Mouse (Mus musculus) G1E (cell line): ENCODE data around the gene Lama1. TPM values are rescaled to one million over a fixed set of nuclear protein-coding genes. Genes with fewer than 3 reads are reported as not detected.

Experiments
- ATAC-seq: 2 replicates; pipeline ENCODE4 v1.8.0; 2016; ENCODE audit warnings: mild to moderate bottlenecking; ENCODE audit not compliant: insufficient number of reproducible peaks, poor library complexity, low FRiP score, severe bottlenecking; ENCODE audit errors: extremely low read depth
- DNase-seq: peaks from one replicate; pipeline ENCODE4 v3.0.0; 2012; ENCODE audit warnings: low spot score
- H3K27me3 ChIP-seq: 2 replicates; pipeline ENCODE4 v1.6.1; 2012; ENCODE audit warnings: mild to moderate bottlenecking, low read length, inconsistent platforms; ENCODE audit not compliant: insufficient read depth
- H3K36me3 ChIP-seq: replicated peaks from 2 replicates; pipeline ENCODE3; 2012; ENCODE audit warnings: mild to moderate bottlenecking, inconsistent platforms
- H3K4me1 ChIP-seq: 2 replicates; pipeline ENCODE4 v1.6.1; 2012; ENCODE audit warnings: low read depth, low read length, inconsistent platforms, mixed read lengths; ENCODE audit not compliant: insufficient read depth
- H3K4me3 ChIP-seq: 2 replicates; pipeline ENCODE4 v1.5.1; 2012; ENCODE audit warnings: low read depth, mild to moderate bottlenecking, inconsistent platforms, low read length, moderate library complexity, mixed read lengths
- H3K9me3 ChIP-seq: replicated peaks from 2 replicates; pipeline ENCODE4 v1.6.1; 2012; ENCODE audit warnings: inconsistent platforms
- CTCF ChIP-seq: IDR thresholded peaks from 2 replicates; pipeline ENCODE4 v1.5.1; 2012; ENCODE audit warnings: low read depth, low read length, inconsistent platforms, mixed read lengths
- GATA1 ChIP-seq: IDR thresholded peaks from 2 replicates; pipeline ENCODE4 v1.6.1; 2012; ENCODE audit warnings: borderline replicate concordance, low read length, inconsistent platforms, mixed read lengths
- GATA2 ChIP-seq: IDR thresholded peaks from 2 replicates; pipeline ENCODE4 v1.6.1; 2012; ENCODE audit warnings: low read depth, low read length, inconsistent platforms, borderline replicate concordance
- POLR2AphosphoS5 ChIP-seq: IDR thresholded peaks from 2 replicates; pipeline ENCODE4 v1.6.1; 2012; ENCODE audit warnings: low read depth, low read length, inconsistent platforms; ENCODE audit not compliant: insufficient replicate concordance
- TAL1 ChIP-seq: conservative IDR thresholded peaks from 2 replicates; pipeline ENCODE4 v1.6.1; 2012; ENCODE audit warnings: low read depth, low read length, inconsistent platforms, mixed read lengths
- polyA plus RNA-seq: library from polyadenylated mRNA; stranded (reverse); fragments of >175 nt; gene quantifications from 2 replicates; pipeline ENCODE4 v1.2.3, GENCODE M21; 2012
- total RNA-seq, 2 experiments: library from RNA; stranded (forward) in 1 of 2; stranded (reverse) in 1 of 2; fragments of 200-1000 nt in 1 of 2; fragments of >200 nt in 1 of 2; fragmentation: Nextera tagmentation in 1 of 2; gene quantifications; 2 replicates each; pipeline ENCODE4 v1.2.3; 2014 to 2017

The Lama1 gene
- total RNA-seq (2014; fragmentation: Nextera tagmentation), result not detected in 2 replicates
- under 0.01 and 0.05 TPM in 2 replicates for total RNA-seq (2017)
- polyA plus RNA-seq, result not detected in 2 replicates

DNA sequence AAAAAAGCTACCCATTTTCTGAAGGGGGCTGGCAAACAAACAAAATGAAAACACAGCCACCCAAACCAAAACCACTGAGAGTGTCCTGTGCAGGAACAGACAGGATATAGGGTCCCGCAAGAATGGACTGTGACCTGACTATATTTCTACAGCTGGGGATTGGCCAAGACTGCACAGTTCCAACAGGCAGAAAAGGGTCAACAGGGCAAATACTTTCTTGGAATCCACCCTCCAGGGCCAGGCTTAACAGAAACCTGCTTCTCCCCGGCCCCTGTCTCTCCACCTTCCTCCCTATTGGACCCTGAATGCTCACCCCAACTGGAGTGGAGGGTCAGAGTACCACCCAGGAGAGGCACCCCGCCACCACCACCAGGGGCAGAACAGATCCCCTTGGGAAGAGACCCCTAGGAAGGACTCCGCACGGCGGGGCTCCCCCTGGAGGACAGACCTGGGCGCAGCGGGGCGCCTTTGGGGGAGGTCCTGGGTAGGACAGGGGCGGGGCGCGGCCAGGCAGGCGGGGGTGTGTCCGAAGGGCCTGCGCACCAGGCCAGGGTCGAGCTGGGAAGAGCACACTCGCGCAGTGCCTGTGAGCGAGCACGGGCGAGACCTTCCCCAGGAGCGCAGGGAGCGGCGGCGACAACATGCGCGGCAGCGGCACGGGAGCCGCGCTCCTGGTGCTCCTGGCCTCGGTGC lies at the start of gene Lama1:
Lama1 (plus strand) TSS at position 566 of the 693 bp plus-strand sequence.
- Histone ChIP-seq H3K4me3 (no peak within 1 kb of the TSS; the same call in 1 of the 2 replicates), H3K9me3 (peaks cover 54% of the 10 kb centered on the region), H3K36me3 (no peaks in the 10 kb centered on the region), H3K27me3 (no peaks in the 10 kb centered on the region), H3K4me1 (no peaks in the 10 kb centered on the region)
- TF ChIP-seq GATA1 (no peak), GATA2 (no peak), POLR2AphosphoS5 (no peak), CTCF (no peak), TAL1 (no peak)
- ATAC-seq (no peak), DNase-seq (no peak)

- Histone ChIP-seq H3K9me3 (peaks cover 53% of the 10 kb centered on the region), H3K36me3 (no peaks in the 10 kb centered on the region), H3K4me3 (no peak overlapping the region), H3K4me1 (no peaks in the 10 kb centered on the region), H3K27me3 (no peaks in the 10 kb centered on the region)
- ATAC-seq (no peak), DNase-seq (no peak)
- TF ChIP-seq GATA1 (no peak), POLR2AphosphoS5 (no peak), TAL1 (no peak), CTCF (no peak), GATA2 (no peak)
Observed at GRCm38 (mm10) chr17:67651506-67651905, 45.6 kb upstream of the Lama1 start.

- no peak overlapping the region for H3K4me3 ChIP-seq
- peaks cover 45% of the 10 kb centered on the region for H3K9me3 ChIP-seq
- ATAC-seq (no peak), DNase-seq (no peak)
- no peaks in the 10 kb centered on the region for H3K36me3 ChIP-seq
- H3K4me1 ChIP-seq, result no peaks in the 10 kb centered on the region
- H3K27me3 ChIP-seq, result no peaks in the 10 kb centered on the region
- TF ChIP-seq GATA1, result no peak
Observed at GRCm38 (mm10) chr17:67664299-67664698, 32.8 kb upstream of the Lama1 start.

DNA sequence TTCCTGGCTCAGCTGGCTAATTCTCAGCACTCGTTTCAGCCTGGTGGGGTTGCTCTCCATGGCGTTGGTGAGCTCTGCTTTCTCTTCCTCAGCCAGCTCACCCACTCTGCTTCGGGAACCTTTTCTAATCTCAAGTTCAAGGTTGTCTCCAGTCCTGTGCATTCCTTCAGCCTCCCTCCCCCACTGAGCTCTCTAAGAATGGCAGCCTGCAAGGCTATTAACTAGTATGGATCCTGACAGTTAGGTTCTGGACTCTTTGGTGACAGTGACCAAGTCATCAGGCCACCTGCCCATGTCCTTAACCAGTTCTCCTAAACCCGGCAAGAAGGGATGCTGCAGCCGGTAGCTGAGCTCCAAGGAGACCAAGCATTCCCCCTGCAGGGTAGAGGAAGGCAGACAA lies 30.1 kb upstream of the Lama1 start:
- Histone ChIP-seq H3K36me3 (no peaks in the 10 kb centered on the region), H3K4me1 (no peaks in the 10 kb centered on the region), H3K9me3 (peaks cover 47% of the 10 kb centered on the region), H3K27me3 (no peaks in the 10 kb centered on the region), H3K4me3 (no peak overlapping the region)
- no peak for DNase-seq
- TF ChIP-seq GATA2 (no peak), GATA1 (no peak), CTCF (no peak), TAL1 (no peak), POLR2AphosphoS5 (no peak)
- no peak for ATAC-seq

- Histone ChIP-seq H3K4me1 (no peaks in the 10 kb centered on the region), H3K9me3 (peaks cover 56% of the 10 kb centered on the region), H3K27me3 (no peaks in the 10 kb centered on the region), H3K4me3 (no peak overlapping the region), H3K36me3 (no peaks in the 10 kb centered on the region)
- no peak for DNase-seq
- no peak for TF ChIP-seq CTCF
- ATAC-seq, result no peak
Observed at GRCm38 (mm10) chr17:67667981-67668380, 29.1 kb upstream of the Lama1 start.

DNA sequence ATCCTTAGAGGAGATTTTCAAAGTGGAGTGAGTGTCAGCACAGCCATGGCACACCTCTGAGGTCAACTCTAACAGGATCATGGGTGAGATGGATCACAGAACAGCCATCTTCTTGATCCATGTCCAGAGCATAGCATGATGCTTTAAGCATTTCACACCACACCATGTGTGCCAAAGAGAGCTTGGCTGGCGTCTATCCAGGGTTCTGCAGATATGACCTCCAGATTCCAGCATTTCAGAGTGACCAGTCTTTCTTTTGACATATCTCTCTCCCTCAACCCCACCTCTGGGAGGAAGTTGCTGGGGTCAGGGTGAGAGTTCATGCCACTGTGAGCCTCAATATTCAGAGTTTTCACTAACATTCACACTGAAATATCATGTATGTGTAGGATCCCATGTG lies 18.5 kb upstream of the Lama1 start:
- no peak overlapping the region for H3K4me3 ChIP-seq
- no peak for DNase-seq
- no peaks in the 10 kb centered on the region for H3K27me3 ChIP-seq
- ATAC-seq, result no peak
- H3K36me3 ChIP-seq, result no peaks in the 10 kb centered on the region
- no peak for TF ChIP-seq POLR2AphosphoS5
- no peak for TF ChIP-seq GATA1
- TF ChIP-seq GATA2, result no peak
- no peak for TF ChIP-seq TAL1
- TF ChIP-seq CTCF, result no peak
- no peaks in the 10 kb centered on the region for H3K4me1 ChIP-seq
- H3K9me3 ChIP-seq, result peaks cover 30% of the 10 kb centered on the region

- no peak for ATAC-seq
- DNase-seq, result no peak
- no peaks in the 10 kb centered on the region for H3K36me3 ChIP-seq
- TF ChIP-seq GATA1, result no peak
- TF ChIP-seq CTCF, result no peak
- no peak for TF ChIP-seq POLR2AphosphoS5
- no peak for TF ChIP-seq TAL1
- no peak for TF ChIP-seq GATA2
- peaks cover 34% of the 10 kb centered on the region for H3K9me3 ChIP-seq
- H3K27me3 ChIP-seq, result no peaks in the 10 kb centered on the region
- H3K4me1 ChIP-seq, result no peaks in the 10 kb centered on the region
- no peak overlapping the region for H3K4me3 ChIP-seq
Observed at GRCm38 (mm10) chr17:67681084-67681483, 16.0 kb upstream of the Lama1 start.
